Mouse (Mus musculus) CD4-positive, CD25-positive, alpha-beta regulatory T cell, adult 9 weeks (primary cell): ENCODE results near the gene Toe1. TPM values are rescaled to one million over a fixed set of nuclear protein-coding genes. Genes with fewer than 3 reads are reported as not detected.

Experiments used
- polyA plus RNA-seq: library from polyadenylated mRNA; unstranded; fragments of 100-300 nt; shearing (Covaris generic); gene quantifications from one replicate; pipeline ENCODE4 v1.2.1, GENCODE M21; 2017

Toe1 gene
- 49.9 TPM for polyA plus RNA-seq

DNA sequence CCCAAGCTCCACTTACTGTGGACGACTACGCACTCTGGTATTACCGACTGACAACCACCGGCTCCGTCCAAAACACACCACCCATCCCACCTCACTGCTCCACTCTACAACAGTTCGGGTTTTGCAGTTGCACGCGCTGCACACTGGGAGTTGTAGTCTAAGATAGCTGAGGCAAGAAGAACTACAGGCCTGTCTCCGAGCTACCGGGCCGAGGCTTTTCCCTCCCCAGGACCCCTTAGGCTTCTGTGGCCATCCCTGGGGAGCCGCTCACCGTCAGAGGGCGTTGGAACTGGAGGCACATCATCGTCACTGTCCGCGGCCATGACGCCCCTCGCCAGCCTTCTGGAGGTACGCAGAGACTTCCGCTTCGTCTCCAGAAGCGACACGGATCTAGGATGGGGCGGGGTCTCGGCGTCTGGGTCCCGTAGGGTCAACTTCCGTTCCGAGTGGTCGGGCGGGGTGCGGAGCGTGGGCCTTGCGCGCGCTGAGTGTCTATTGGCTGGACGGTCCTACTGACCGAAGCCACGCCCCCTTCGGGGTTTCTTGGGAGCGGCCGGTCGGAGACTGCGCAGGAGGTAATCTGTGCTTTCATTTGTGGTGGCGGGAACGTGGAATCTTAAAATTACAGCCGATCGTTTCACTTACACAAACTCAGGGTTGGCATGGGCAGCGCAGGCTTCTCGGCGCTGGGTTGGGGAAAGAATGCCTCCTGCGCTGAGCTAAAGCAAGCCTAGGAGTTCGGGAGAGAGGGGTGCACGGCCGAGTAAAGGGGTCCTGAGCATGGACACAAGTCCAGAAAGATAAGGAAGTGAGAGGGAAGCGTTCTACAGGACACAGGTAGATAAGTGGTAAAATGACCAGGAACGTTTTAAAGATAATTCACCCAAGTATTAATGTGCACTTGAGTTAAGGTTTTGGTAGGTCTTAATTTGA lies at the start of gene Toe1, which contains the start of gene Mutyh:
TSS of gene Toe1 (minus strand) at position 444 of the 933 bp plus-strand sequence.
TSS of gene Mutyh (plus strand) at position 527 of the 933 bp plus-strand sequence.

DNA sequence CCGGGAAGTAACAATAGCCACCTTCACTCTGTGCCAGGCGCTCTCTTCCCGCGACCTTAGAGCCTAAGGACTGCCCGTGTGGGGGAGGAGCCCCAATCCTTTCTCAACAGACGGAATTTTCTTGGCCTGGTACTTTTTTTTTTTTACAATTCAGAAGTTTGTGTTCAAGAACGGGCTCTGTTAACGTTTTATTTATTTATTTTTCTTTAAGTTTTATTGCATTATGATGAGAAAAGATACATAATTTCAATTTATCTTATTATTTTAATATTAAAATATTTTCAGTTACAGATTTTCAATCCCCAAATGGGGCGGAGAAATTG lies 14.2 kb upstream of the Toe1 start, which contains the start of gene Hpdl:
TSS of gene Hpdl (minus strand) at position 14 of the 323 bp plus-strand sequence.

Other genes starting within 250 kb of the Toe1 start
- gene Gpbp1l1, start 250.0 kb downstream of the Toe1 start, polyA plus RNA-seq = 51.8 TPM
- gene Ccdc17, start 211.0 kb downstream of the Toe1 start, polyA plus RNA-seq = 15.5 TPM
- 52.2 TPM for gene Nasp, start 179.7 kb downstream of the Toe1 start, polyA plus RNA-seq
- gene Akr1a1, start 156.0 kb downstream of the Toe1 start, polyA plus RNA-seq = 389 TPM
- 619 TPM for gene Prdx1, start 122.1 kb downstream of the Toe1 start, polyA plus RNA-seq
- 13.1 TPM for gene Mmachc, start 99.2 kb downstream of the Toe1 start, polyA plus RNA-seq
- 22.4 TPM for gene Ccdc163, start 99.1 kb downstream of the Toe1 start, polyA plus RNA-seq
- 8.3 TPM for gene Tesk2, start 86.7 kb downstream of the Toe1 start, polyA plus RNA-seq
- gene Mutyh, start 83 bp upstream of the Toe1 start, polyA plus RNA-seq = 20.0 TPM
- 0.50 TPM for gene Hpdl, start 14.1 kb upstream of the Toe1 start, polyA plus RNA-seq
- 0.06 TPM for gene Zswim5, start 69.7 kb upstream of the Toe1 start, polyA plus RNA-seq
- 121 TPM for gene Urod, start 186.8 kb upstream of the Toe1 start, polyA plus RNA-seq
- gene Hectd3, start 187.7 kb upstream of the Toe1 start, polyA plus RNA-seq = 5.0 TPM
- 38.2 TPM for gene Eif2b3, start 211.8 kb upstream of the Toe1 start, polyA plus RNA-seq